Mouse (Mus musculus) E14TG2a.4 (cell line): ENCODE results near the gene Ugt1a10.

ENCODE experiments used
- CTCF ChIP-seq: conservative IDR thresholded peaks from 2 replicates; pipeline ENCODE4 v1.5.1; 2014; ENCODE audit warnings: low read length
- NANOG ChIP-seq: IDR thresholded peaks from 2 replicates; pipeline ENCODE4 v1.6.1; 2014; ENCODE audit warnings: borderline replicate concordance, low read length, mixed read lengths
- POU5F1 ChIP-seq: IDR thresholded peaks from 2 replicates; pipeline ENCODE4 v1.6.1; 2014; ENCODE audit warnings: low read length, borderline replicate concordance

- TF ChIP-seq CTCF (no peak), NANOG (no peak), POU5F1 (no peak)
Observed at GRCm38 (mm10) chr1:88206843-88207479, 151.8 kb downstream of the Ugt1a10 start.
